Mouse (Mus musculus) kidney, postnatal 4 days (tissue): ENCODE results near the gene Pkmyt1.

Experiments used
- DNase-seq, 2 experiments: peaks; one replicate each; pipeline ENCODE4 v3.0.0; 2021; ENCODE audit warnings: mixed read lengths in 2 of 2

The Pkmyt1 gene

GRCm38 (mm10) chr17:23725999-23726757 lies at the start of gene Pkmyt1:
Pkmyt1 (plus strand) TSS chr17:23726336.
- peak; percentile 97 to 98 for DNase-seq

GRCm38 (mm10) chr17:23676473-23677031 lies 49.6 kb upstream of the Pkmyt1 start:
- peak; percentile 52 to 72 for DNase-seq

- peak; percentile 85 to 91 for DNase-seq
Measured at GRCm38 (mm10) chr17:23677236-23677679, 48.9 kb upstream of the Pkmyt1 start, which contains the start of gene Tnfrsf12a. Tnfrsf12a (minus strand) TSS chr17:23677468.

GRCm38 (mm10) chr17:23679127-23679835 lies 46.9 kb upstream of the Pkmyt1 start, which contains the start of gene Cldn6:
Cldn6 (plus strand) TSS chr17:23679249.
- peak; percentile 53 to 70 for DNase-seq

GRCm38 (mm10) chr17:23680336-23680735 lies 45.8 kb upstream of the Pkmyt1 start:
- no peak for DNase-seq

GRCm38 (mm10) chr17:23681086-23681485 lies 45.0 kb upstream of the Pkmyt1 start:
- DNase-seq, result no peak

GRCm38 (mm10) chr17:23682092-23682491 lies 44.0 kb upstream of the Pkmyt1 start:
- no peak for DNase-seq

- no peak for DNase-seq
Measured at GRCm38 (mm10) chr17:23682530-23682929, 43.6 kb upstream of the Pkmyt1 start.

GRCm38 (mm10) chr17:23683226-23683625 lies 42.9 kb upstream of the Pkmyt1 start:
- DNase-seq, result no peak

- peak; percentile 66 to 76 for DNase-seq
Measured at GRCm38 (mm10) chr17:23683856-23684672, 42.1 kb upstream of the Pkmyt1 start, which contains the start of gene Cldn9. Cldn9 (minus strand) TSS chr17:23684026.

- DNase-seq, result no peak
Measured at GRCm38 (mm10) chr17:23694491-23694890, 31.6 kb upstream of the Pkmyt1 start.

- no peak for DNase-seq
Measured at GRCm38 (mm10) chr17:23695801-23696200, 30.3 kb upstream of the Pkmyt1 start.

GRCm38 (mm10) chr17:23699131-23700077 lies 26.7 kb upstream of the Pkmyt1 start:
- DNase-seq, result peak; percentile 52 to 67

GRCm38 (mm10) chr17:23700079-23700478 lies 26.1 kb upstream of the Pkmyt1 start:
- DNase-seq, result peak; percentile 92 to 95

GRCm38 (mm10) chr17:23703301-23703700 lies 22.8 kb upstream of the Pkmyt1 start:
- DNase-seq, result no peak

- no peak for DNase-seq
Measured at GRCm38 (mm10) chr17:23704741-23705140, 21.4 kb upstream of the Pkmyt1 start.

GRCm38 (mm10) chr17:23705525-23706104 lies 20.5 kb upstream of the Pkmyt1 start:
- no peak for DNase-seq

GRCm38 (mm10) chr17:23706212-23706611 lies 19.9 kb upstream of the Pkmyt1 start:
- DNase-seq, result peak; percentile 85 to 88

GRCm38 (mm10) chr17:23717003-23717402 lies 9.1 kb upstream of the Pkmyt1 start:
- no peak for DNase-seq

- no peak for DNase-seq
Measured at GRCm38 (mm10) chr17:23719455-23719854, 6.7 kb upstream of the Pkmyt1 start.

- no peak for DNase-seq
Measured at GRCm38 (mm10) chr17:23721886-23722285, 4.2 kb upstream of the Pkmyt1 start.
